Mouse (Mus musculus): ENCODE measurements at regions not wholly inside any gene's neighbourhood (a gene's known extent, or its start where the extent isn't known, plus 50 kb on each side); places are given as distances from the start of the nearest gene placed in this dataset.

Small RNA genes lying in the stretch of these regions (microRNA-seq; reads per million reads assigned to microRNA genes)
- gene Mir1187 = 0 reads per million in 2 experiments
